Mouse (Mus musculus): ENCODE results near the gene Ncbp3.

Ncbp3 gene

DNA sequence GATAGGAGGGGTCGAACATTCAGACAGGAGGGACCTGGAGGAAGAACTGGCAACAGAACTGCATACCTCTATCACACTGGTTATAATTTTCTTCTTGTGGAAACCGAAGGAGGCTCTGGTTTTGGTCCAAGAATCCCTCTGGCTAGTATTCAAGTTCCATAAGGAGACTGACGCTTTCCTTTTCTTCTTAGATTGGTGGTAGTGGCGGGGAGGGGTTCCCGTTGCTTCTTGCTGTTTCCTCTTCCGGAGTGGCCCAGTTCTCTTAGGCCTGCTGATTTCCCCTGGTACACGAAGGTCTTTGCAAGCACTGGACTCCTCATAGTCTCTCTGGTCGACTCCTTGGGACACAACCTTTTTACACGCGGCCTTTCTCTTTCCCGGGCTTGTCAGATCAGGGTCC lies 89.5 kb downstream of the Ncbp3 start:
- no peak for DNase-seq (ENCODE audit: low spot score in 2 of 2)

DNA sequence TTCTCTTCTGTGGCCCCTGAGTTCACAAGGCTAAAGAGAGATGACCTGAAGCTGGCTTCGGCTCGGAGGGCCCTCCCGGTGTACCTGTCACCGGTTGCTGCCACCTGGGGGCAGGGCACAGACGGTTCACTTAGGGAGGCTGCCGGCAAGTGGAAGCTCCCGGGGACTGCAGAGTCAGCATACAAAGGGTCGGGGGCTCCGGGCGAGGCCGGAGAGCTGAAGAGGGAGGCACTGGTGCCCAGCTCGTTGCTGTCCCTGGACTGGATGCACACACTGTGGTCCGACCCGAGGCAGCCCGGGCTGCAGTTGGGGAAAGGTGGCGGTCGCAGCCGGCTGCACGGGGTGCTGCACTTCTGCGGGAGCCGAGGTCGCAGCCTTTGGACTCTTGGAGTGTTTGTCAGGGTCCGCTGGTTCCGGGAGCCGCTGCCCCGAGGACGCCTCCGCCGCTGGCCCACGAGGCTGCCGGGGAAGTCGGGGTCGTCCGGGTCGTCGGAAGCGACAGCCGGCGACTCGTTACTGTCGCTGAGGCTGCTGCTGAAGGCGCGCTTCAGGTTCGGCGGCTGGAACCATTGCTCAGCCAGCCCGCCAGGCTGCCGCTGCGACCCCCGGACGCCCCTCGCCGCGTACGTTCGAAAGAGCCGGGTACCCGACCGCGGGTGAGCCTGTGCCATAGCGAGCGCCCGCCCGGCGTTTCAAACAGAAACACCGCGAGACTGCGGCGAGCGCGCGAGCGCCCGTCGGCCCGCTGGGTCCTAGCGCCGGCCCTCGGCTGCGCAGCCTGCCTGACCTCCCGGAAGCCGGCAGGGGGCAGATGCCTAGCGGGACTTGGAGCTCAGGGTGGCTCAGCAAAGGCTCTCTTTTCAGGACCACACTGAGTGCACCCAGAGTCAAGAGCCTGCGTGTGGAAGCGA lies 90.3 kb downstream of the Ncbp3 start, which contains the start of gene Haspin:
TSS of gene Haspin (minus strand) at position 704 of the 911 bp plus-strand sequence.
- DNase-seq (ENCODE audit: low spot score in 2 of 2): peak; percentile 91 to 93

Measured in right cerebral cortex, postnatal 10 days (tissue).